12 mouse cellular contexts compared by ENCODE assay signal in genomic region chr8:61282303-61283168, GRCm38 (mm10). TPM values are rescaled to one million over a fixed set of nuclear protein-coding genes. Genes with fewer than 3 reads are reported as not detected.
DNase-seq lines count a peak whose midpoint lies in the region; ATAC-seq and TF ChIP-seq lines count a peak whose summit lies in the region.
"Had no signal": no experiment of that assay in that cellular context is flagged by ENCODE, and none has a peak within 500 bp of the region (broad histone marks: within the 10 kb centered on the region; RNA-seq: fewer than 3 reads in every experiment).

No protein-coding gene starts in this region.

- WGBS in hindbrain, embryonic 14.5 days, result 39% methylated on average over 10 of the region's 10 CpGs
- WGBS in hindbrain, postnatal 0 days, result 55% methylated on average over 10 of the region's 10 CpGs
- 35% methylated on average over 10 of the region's 10 CpGs for WGBS in midbrain, embryonic 11.5 days
- WGBS in midbrain, embryonic 13.5 days, result 37% methylated on average over 10 of the region's 10 CpGs

- H3K9me3 ChIP-seq in hindbrain, embryonic 14.5 days (ENCODE audit: control insufficient read depth, low read length), result no peaks in the 10 kb centered on the region
- no peaks in the 10 kb centered on the region for H3K9me3 ChIP-seq in hindbrain, postnatal 0 days (ENCODE audit: low read length)
- no peaks in the 10 kb centered on the region for H3K9me3 ChIP-seq in midbrain, embryonic 11.5 days (ENCODE audit: control insufficient read depth, low read length)
- no peaks in the 10 kb centered on the region for H3K9me3 ChIP-seq in midbrain, embryonic 13.5 days
- H3K9me3 ChIP-seq: liver, embryonic 13.5 days; stomach, embryonic 15.5 days had no signal

- DNase-seq in hindbrain, embryonic 14.5 days (ENCODE audit: low spot score), result no peak
- no peak for DNase-seq in hindbrain, postnatal 0 days (ENCODE audit: low spot score)
- no peak for DNase-seq in midbrain, embryonic 11.5 days (ENCODE audit: low spot score, missing footprints)
- DNase-seq in naive thymus-derived CD4-positive, alpha-beta T cell, adult 2 months (ENCODE audit: low read depth), result peak; percentile 40
- no peak for DNase-seq in cerebellum, adult 9-10 months
- DNase-seq: cerebellum, adult 11 months; forebrain, postnatal 0 days; gastrocnemius, postnatal 25 days; liver, embryonic 13.5 days had no signal

- H3K27ac ChIP-seq in hindbrain, embryonic 14.5 days, result no peak overlapping the region; the same call in 1 of the 2 replicates
- no peak overlapping the region for H3K27ac ChIP-seq in hindbrain, postnatal 0 days
- no peak overlapping the region for H3K27ac ChIP-seq in midbrain, embryonic 11.5 days (ENCODE audit: low read depth, low read length)
- H3K27ac ChIP-seq in midbrain, embryonic 13.5 days, result no peak overlapping the region
- peak overlapping the region; percentile 15; the same call in 1 of the 2 replicates for H3K27ac ChIP-seq in embryonic fibroblast, embryonic 13.5 days (ENCODE audit: insufficient read depth, low read length)
- H3K27ac ChIP-seq: liver, embryonic 13.5 days; stomach, embryonic 15.5 days had no signal

- 0 out of 2 replicates have a peak, but pooled peaks have one; percentile 9 for ATAC-seq in hindbrain, embryonic 14.5 days (ENCODE audit: low FRiP score)
- no peak for ATAC-seq in hindbrain, postnatal 0 days
- 0 out of 2 replicates have a peak, but pooled peaks have one; percentile 27 for ATAC-seq in midbrain, embryonic 11.5 days (ENCODE audit: low FRiP score)
- ATAC-seq in midbrain, embryonic 13.5 days, result no peak
- ATAC-seq: forebrain, postnatal 0 days had no signal

- H3K4me3 ChIP-seq in hindbrain, embryonic 14.5 days (replicated peaks; ENCODE audit: low read length), result no peak overlapping the region
- H3K4me3 ChIP-seq in hindbrain, postnatal 0 days (ENCODE audit: low read length), result no peak overlapping the region
- H3K4me3 ChIP-seq in midbrain, embryonic 11.5 days (ENCODE audit: low read depth, low read length), result no peak overlapping the region
- H3K4me3 ChIP-seq in midbrain, embryonic 13.5 days (replicated peaks), result no peak overlapping the region
- no peak overlapping the region for H3K4me3 ChIP-seq in embryonic fibroblast, embryonic 13.5 days (ENCODE audit: insufficient read depth, low read length)
- H3K4me3 ChIP-seq: liver, embryonic 13.5 days; stomach, embryonic 15.5 days had no signal

- no peak for TF ChIP-seq POLR2A in embryonic fibroblast, embryonic 13.5 days (IDR thresholded peaks at IDR 0.05; ENCODE audit: low read depth, low read length)

- H3K36me3 ChIP-seq in hindbrain, embryonic 14.5 days (replicated peaks; ENCODE audit: control insufficient read depth, insufficient read depth), result no peaks in the 10 kb centered on the region
- H3K36me3 ChIP-seq in hindbrain, postnatal 0 days (ENCODE audit: insufficient read depth, low read length), result no peaks in the 10 kb centered on the region
- H3K36me3 ChIP-seq in midbrain, embryonic 11.5 days (ENCODE audit: control insufficient read depth, insufficient read depth, low read length), result no peaks in the 10 kb centered on the region
- H3K36me3 ChIP-seq in midbrain, embryonic 13.5 days, result peaks cover 7% of the 10 kb centered on the region; the same call in 1 of the 2 replicates
- H3K36me3 ChIP-seq: liver, embryonic 13.5 days; stomach, embryonic 15.5 days had no signal

- no peaks in the 10 kb centered on the region for H3K27me3 ChIP-seq in hindbrain, embryonic 14.5 days (ENCODE audit: control insufficient read depth, insufficient read depth, low read length)
- H3K27me3 ChIP-seq in hindbrain, postnatal 0 days (ENCODE audit: insufficient read depth, low read length), result no peaks in the 10 kb centered on the region
- no peaks in the 10 kb centered on the region for H3K27me3 ChIP-seq in midbrain, embryonic 11.5 days (ENCODE audit: control insufficient read depth, insufficient read depth, low read length)
- H3K27me3 ChIP-seq in midbrain, embryonic 13.5 days, result no peaks in the 10 kb centered on the region
- H3K27me3 ChIP-seq: liver, embryonic 13.5 days; stomach, embryonic 15.5 days had no signal

- H3K9ac ChIP-seq in hindbrain, embryonic 14.5 days, result no peak overlapping the region
- no peak overlapping the region for H3K9ac ChIP-seq in hindbrain, postnatal 0 days (replicated peaks; ENCODE audit: low read length)
- no peak overlapping the region for H3K9ac ChIP-seq in midbrain, embryonic 11.5 days (ENCODE audit: low read length)
- no peak overlapping the region for H3K9ac ChIP-seq in midbrain, embryonic 13.5 days (replicated peaks)
- H3K9ac ChIP-seq: forebrain, postnatal 0 days; liver, embryonic 13.5 days; stomach, embryonic 15.5 days had no signal

- no peak overlapping the region for H3K4me2 ChIP-seq in hindbrain, embryonic 14.5 days (replicated peaks)
- no peak overlapping the region for H3K4me2 ChIP-seq in hindbrain, postnatal 0 days (ENCODE audit: low read depth, low read length)
- H3K4me2 ChIP-seq in midbrain, embryonic 11.5 days, result peak overlapping the region; percentile 6; the same call in 1 of the 2 replicates
- no peak overlapping the region for H3K4me2 ChIP-seq in midbrain, embryonic 13.5 days (replicated peaks)
- H3K4me2 ChIP-seq: liver, embryonic 13.5 days; stomach, embryonic 15.5 days had no signal

- peaks cover 18% of the 10 kb centered on the region for H3K4me1 ChIP-seq in hindbrain, embryonic 14.5 days (replicated peaks; ENCODE audit: control insufficient read depth, insufficient read depth, low read length)
- no peaks in the 10 kb centered on the region; the same call in 1 of the 2 replicates for H3K4me1 ChIP-seq in hindbrain, postnatal 0 days (ENCODE audit: insufficient read depth, low read length)
- peaks cover 22% of the 10 kb centered on the region for H3K4me1 ChIP-seq in midbrain, embryonic 11.5 days (ENCODE audit: control insufficient read depth, insufficient read depth, low read length)
- H3K4me1 ChIP-seq in midbrain, embryonic 13.5 days (replicated peaks), result peaks cover 40% of the 10 kb centered on the region
- peaks cover 29% of the 10 kb centered on the region for H3K4me1 ChIP-seq in embryonic fibroblast, embryonic 13.5 days (ENCODE audit: control insufficient read depth, insufficient read depth, low read length)

- TF ChIP-seq CTCF in hindbrain, postnatal 0 days (IDR thresholded peaks at IDR 0.05; ENCODE audit: low read depth), result no peak
- no peak for TF ChIP-seq CTCF in embryonic fibroblast, embryonic 13.5 days (IDR thresholded peaks at IDR 0.05; ENCODE audit: borderline replicate concordance, insufficient read depth, low read length)

RNA-seq across cellular contexts. Expression of gene Sh3rf1, which starts 58.9 kb away (rescaled TPM):
- polyA plus RNA-seq in hindbrain, embryonic 14.5 days (2014; fragmentation: Nextera tagmentation; extraction: Ambion mirVana), result 28.8 and 32.2 TPM in 2 replicates
- total RNA-seq in hindbrain, postnatal 0 days (2014; rRNA removed), result 31.3 and 33.9 TPM in 2 replicates
- polyA plus RNA-seq in hindbrain, postnatal 0 days (2015; fragmentation: Nextera tagmentation; extraction: Ambion mirVana), result 17.8 and 17.9 TPM in 2 replicates
- 18.0 and 18.5 TPM in 2 replicates for polyA plus RNA-seq in midbrain, embryonic 11.5 days (2014; fragmentation: Nextera tagmentation; extraction: Ambion mirVana)
- 29.3 and 29.8 TPM in 2 replicates for polyA plus RNA-seq in midbrain, embryonic 13.5 days (2015; fragmentation: Nextera tagmentation; extraction: Ambion mirVana)
- polyA plus RNA-seq in embryonic fibroblast, embryonic 13.5 days (2011; ENCODE audit: insufficient read length, low read depth, missing spikeins), result 10.9 and 20.5 TPM in 2 replicates

Comparison
In these comparisons a context has a peak if more than half of its experiments do, and no peak if none do; other contexts are left out.
1. ATAC-seq: peak in hindbrain, embryonic 14.5 days (single experiment) and midbrain, embryonic 11.5 days (single experiment); none in hindbrain, postnatal 0 days (single experiment) and midbrain, embryonic 13.5 days (single experiment).